In the genomic region with DNA sequence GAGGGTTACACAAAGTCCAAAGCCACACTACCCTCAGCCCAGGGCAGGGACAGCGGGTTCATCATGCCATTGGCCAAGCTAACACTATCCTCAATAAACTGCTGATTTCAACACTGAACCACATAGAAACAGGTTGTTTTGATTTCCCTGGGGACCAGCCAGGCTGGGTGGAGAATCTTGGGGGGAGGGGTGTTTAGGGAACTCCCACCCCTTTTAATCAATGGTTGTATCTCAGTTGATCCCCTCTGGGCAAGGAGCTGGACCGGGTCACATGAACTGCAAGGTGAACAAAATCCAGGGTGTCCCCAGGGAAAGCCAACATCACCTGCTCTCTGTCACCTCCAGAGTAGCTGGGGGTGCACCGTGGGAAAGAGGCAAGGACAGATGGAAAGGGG, we compare ENCODE assay signal across 8 mouse cellular contexts. TPM values are rescaled to one million over a fixed set of nuclear protein-coding genes. Genes with fewer than 3 reads are reported as not detected.
DNase-seq lines count a peak whose midpoint lies in the region; ATAC-seq and TF ChIP-seq lines count a peak whose summit lies in the region.
"Had no signal": no experiment of that assay in that cellular context is flagged by ENCODE, and none has a peak within 500 bp of the region (broad histone marks: within the 10 kb centered on the region; RNA-seq: fewer than 3 reads in every experiment).

No protein-coding gene starts in this region.

- H3K27me3 ChIP-seq in lung, embryonic 15.5 days = peaks cover 36% of the 10 kb centered on the region; the same call in 1 of the 2 replicates
- H3K27me3 ChIP-seq in forebrain, embryonic 14.5 days (replicated peaks; ENCODE audit: control insufficient read depth, insufficient read depth, low read length) = peaks cover 15% of the 10 kb centered on the region
- no peaks in the 10 kb centered on the region for H3K27me3 ChIP-seq in intestine, postnatal 0 days (replicated peaks; ENCODE audit: control insufficient read depth, insufficient read depth, low read length)
- peaks cover 11% of the 10 kb centered on the region; the same call in 1 of the 2 replicates for H3K27me3 ChIP-seq in neural tube, embryonic 15.5 days (replicated peaks)

- no peaks in the 10 kb centered on the region for H3K36me3 ChIP-seq in lung, embryonic 15.5 days
- no peaks in the 10 kb centered on the region for H3K36me3 ChIP-seq in forebrain, embryonic 14.5 days (ENCODE audit: control insufficient read depth, insufficient read depth, low read length)
- H3K36me3 ChIP-seq in intestine, postnatal 0 days (ENCODE audit: control insufficient read depth, insufficient read depth) = no peaks in the 10 kb centered on the region
- no peaks in the 10 kb centered on the region for H3K36me3 ChIP-seq in neural tube, embryonic 15.5 days

- peak overlapping the region; percentile 65; the same call in 1 of the 2 replicates for H3K4me3 ChIP-seq in lung, embryonic 15.5 days
- peak overlapping the region; percentile 60 for H3K4me3 ChIP-seq in forebrain, embryonic 14.5 days (ENCODE audit: low read depth, low read length)
- H3K4me3 ChIP-seq in intestine, postnatal 0 days (ENCODE audit: low read depth, low read length) = peak overlapping the region; percentile 72
- peak overlapping the region; percentile 60 for H3K4me3 ChIP-seq in neural tube, embryonic 15.5 days (replicated peaks)

- no peak overlapping the region for H3K9ac ChIP-seq in lung, embryonic 15.5 days
- H3K9ac ChIP-seq in forebrain, embryonic 14.5 days (ENCODE audit: low read length) = peak overlapping the region; percentile 79; the same call in 1 of the 2 replicates
- peak overlapping the region; percentile 26; the same call in 1 of the 2 replicates for H3K9ac ChIP-seq in intestine, postnatal 0 days (ENCODE audit: low read depth, low read length)
- H3K9ac ChIP-seq in neural tube, embryonic 15.5 days (replicated peaks) = peak overlapping the region; percentile 69

- H3K4me1 ChIP-seq in lung, embryonic 15.5 days = peaks cover 60% of the 10 kb centered on the region
- H3K4me1 ChIP-seq in forebrain, embryonic 14.5 days (ENCODE audit: control insufficient read depth, insufficient read depth, low read length) = peaks cover 44% of the 10 kb centered on the region
- peaks cover 20% of the 10 kb centered on the region for H3K4me1 ChIP-seq in intestine, postnatal 0 days (replicated peaks; ENCODE audit: control insufficient read depth, insufficient read depth, low read length)
- H3K4me1 ChIP-seq in neural tube, embryonic 15.5 days = peaks cover 71% of the 10 kb centered on the region

- no peak overlapping the region for H3K27ac ChIP-seq in lung, embryonic 15.5 days
- no peak overlapping the region for H3K27ac ChIP-seq in forebrain, embryonic 14.5 days (ENCODE audit: low read depth, low read length)
- H3K27ac ChIP-seq in intestine, postnatal 0 days (ENCODE audit: low read depth, low read length) = peak overlapping the region; percentile 92
- H3K27ac ChIP-seq in neural tube, embryonic 15.5 days (replicated peaks) = peak overlapping the region; percentile 89; the same call in 1 of the 2 replicates

- TF ChIP-seq CTCF in intestine, postnatal 0 days (IDR thresholded peaks at IDR 0.05; ENCODE audit: low read depth) = no peak

- DNase-seq in lung, postnatal 10 days = no peak
- DNase-seq in forebrain, embryonic 14.5 days (ENCODE audit: low spot score) = no peak
- DNase-seq in cerebellum, adult 9-10 months = no peak

- no peaks in the 10 kb centered on the region for H3K9me3 ChIP-seq in lung, embryonic 15.5 days
- H3K9me3 ChIP-seq in forebrain, embryonic 14.5 days (replicated peaks; ENCODE audit: control insufficient read depth, low read length) = no peaks in the 10 kb centered on the region
- no peaks in the 10 kb centered on the region for H3K9me3 ChIP-seq in intestine, postnatal 0 days (ENCODE audit: control insufficient read depth)
- no peaks in the 10 kb centered on the region for H3K9me3 ChIP-seq in neural tube, embryonic 15.5 days (replicated peaks)
- H3K9me3 ChIP-seq: megakaryocyte, embryonic 14.5 days had no signal

- no peak for ATAC-seq in lung, embryonic 15.5 days (ENCODE audit: borderline replicate concordance, extremely low read depth, low FRiP score, low TSS enrichment)
- ATAC-seq in forebrain, embryonic 14.5 days = no peak
- ATAC-seq in intestine, postnatal 0 days = peak; percentile 23
- ATAC-seq in neural tube, embryonic 15.5 days (ENCODE audit: low FRiP score) = no peak
- ATAC-seq in erythroblast, adult 5-6 weeks (replicated peaks; ENCODE audit: low FRiP score, poor library complexity, severe bottlenecking) = no peak

- 30% methylated on average over 3 of the region's 3 CpGs for WGBS in lung, embryonic 15.5 days
- WGBS in forebrain, embryonic 14.5 days = 29% methylated on average over 3 of the region's 3 CpGs
- WGBS in intestine, postnatal 0 days = 24% methylated on average over 3 of the region's 3 CpGs
- WGBS in neural tube, embryonic 15.5 days = 32% methylated on average over 3 of the region's 3 CpGs

- peak overlapping the region; percentile 98 for H3K4me2 ChIP-seq in lung, embryonic 15.5 days
- peak overlapping the region; percentile 98 for H3K4me2 ChIP-seq in forebrain, embryonic 14.5 days (ENCODE audit: low read length)
- H3K4me2 ChIP-seq in intestine, postnatal 0 days (replicated peaks; ENCODE audit: low read depth) = peak overlapping the region; percentile 98
- peak overlapping the region; percentile 95 for H3K4me2 ChIP-seq in neural tube, embryonic 15.5 days

RNA-seq across cellular contexts. Expression of a gene that starts 2.1 kb away (rescaled TPM):
- polyA plus RNA-seq in lung, embryonic 15.5 days (2015; fragmentation: Nextera tagmentation; extraction: Ambion mirVana) = 40.2 and 46.6 TPM in 2 replicates
- 33.2 and 40.1 TPM in 2 replicates for polyA plus RNA-seq in forebrain, embryonic 14.5 days (2014; fragmentation: Nextera tagmentation; extraction: Ambion mirVana)
- polyA plus RNA-seq in intestine, postnatal 0 days (2015; fragmentation: Nextera tagmentation; extraction: Ambion mirVana) = 66.0 and 66.4 TPM in 2 replicates
- 118 and 123 TPM in 2 replicates for polyA plus RNA-seq in neural tube, embryonic 15.5 days (2015; fragmentation: Nextera tagmentation; extraction: Ambion mirVana)
- 2.5 and 5.4 TPM in 2 replicates for total RNA-seq in erythroblast, adult 5-6 weeks (2015; ENCODE audit: low replicate concordance)
- 1.1 and 6.0 TPM in 2 replicates for total RNA-seq in erythroblast, adult 5-6 weeks (2017; ENCODE audit: low replicate concordance)

Comparison
In these comparisons a context has a peak if more than half of its experiments do, and no peak if none do; other contexts are left out.
1. H3K27ac ChIP-seq: peak in intestine, postnatal 0 days (single experiment) and neural tube, embryonic 15.5 days (single experiment); none in lung, embryonic 15.5 days (single experiment) and forebrain, embryonic 14.5 days (single experiment).
2. Peak in every context shown above with its lines, with median percentiles within 50 percentile points of each other: H3K4me2 ChIP-seq and H3K4me3 ChIP-seq.